ENCODE assay signal across 8 mouse cellular contexts in genomic region chr8:47533344-47534125, GRCm38 (mm10). TPM values are rescaled to one million over a fixed set of nuclear protein-coding genes. Genes with fewer than 3 reads are reported as not detected.
DNase-seq lines count a peak whose midpoint lies in the region; ATAC-seq lines count a peak whose summit lies in the region.

Gene Trappc11, minus strand, starts transcription at chr8:47533470.
Gene Rwdd4a, plus strand, starts transcription at chr8:47533664.

- H3K4me2 ChIP-seq in hindbrain, embryonic 15.5 days = peak within 1 kb of the TSS; percentile 72

- peaks cover 9% of the 10 kb centered on the region for H3K36me3 ChIP-seq in hindbrain, embryonic 15.5 days

- peak; percentile 93 for DNase-seq in T-cell, adult 2 months (ENCODE audit: low spot score)
- peak; percentile 96 to 97 for DNase-seq in cerebellum, postnatal 36 days
- DNase-seq in frontal cortex, postnatal 36 days (ENCODE audit: low spot score in 2 of 2) = peak; percentile 94 to 98
- DNase-seq in left cerebral cortex, adult 11 months (ENCODE audit: low spot score) = peak; percentile 97
- DNase-seq in lung, postnatal 4 days = peak; percentile 96 to 97
- peak; percentile 93 for DNase-seq in retina, postnatal 7 days (ENCODE audit: low read depth, low spot score)
- DNase-seq in urinary bladder, adult 2 months (ENCODE audit: low spot score) = peak; percentile 84

- H3K27ac ChIP-seq in hindbrain, embryonic 15.5 days (replicated peaks) = peak within 1 kb of the TSS; percentile 89

- ATAC-seq in hindbrain, embryonic 15.5 days (ENCODE audit: low FRiP score, low read depth) = peak; percentile 100

- WGBS in hindbrain, embryonic 15.5 days = under 1% methylated on average over 65 of the region's 65 CpGs

- H3K4me3 ChIP-seq in hindbrain, embryonic 15.5 days = peak within 1 kb of the TSS; percentile 88

- H3K4me1 ChIP-seq in hindbrain, embryonic 15.5 days (replicated peaks) = peaks cover 30% of the 10 kb centered on the region

- H3K9ac ChIP-seq in hindbrain, embryonic 15.5 days = peak within 1 kb of the TSS; percentile 85

- H3K9me3 ChIP-seq in hindbrain, embryonic 15.5 days = no peaks in the 10 kb centered on the region

- no peaks in the 10 kb centered on the region for H3K27me3 ChIP-seq in hindbrain, embryonic 15.5 days

RNA-seq across cellular contexts. Expression of gene Trappc11, which starts in this region (rescaled TPM):
- polyA plus RNA-seq in hindbrain, embryonic 15.5 days (2015; fragmentation: Nextera tagmentation; extraction: Ambion mirVana) = 39.7 and 40.6 TPM in 2 replicates
- 24.8 and 27.4 TPM in 2 replicates for polyA plus RNA-seq in urinary bladder, adult 2 months (2012; rRNA removed)

RNA-seq across cellular contexts. Expression of gene Rwdd4a, which starts in this region (rescaled TPM):
- polyA plus RNA-seq in hindbrain, embryonic 15.5 days (2015; fragmentation: Nextera tagmentation; extraction: Ambion mirVana) = 29.5 and 33.4 TPM in 2 replicates
- polyA plus RNA-seq in urinary bladder, adult 2 months (2012; rRNA removed) = 16.5 and 16.9 TPM in 2 replicates

Comparison
In these comparisons a context has a peak if more than half of its experiments do, and no peak if none do; other contexts are left out.
1. Peak in every context shown above with its lines: DNase-seq, ATAC-seq, H3K4me3 ChIP-seq and H3K27ac ChIP-seq.